Mouse (Mus musculus): ENCODE measurements around the gene Gm17949. TPM values are rescaled to one million over a fixed set of nuclear protein-coding genes. Genes with fewer than 3 reads are reported as not detected.

The Gm17949 gene
- polyA plus RNA-seq, 1 experiment from 2014 or later: 0.18 TPM

DNA sequence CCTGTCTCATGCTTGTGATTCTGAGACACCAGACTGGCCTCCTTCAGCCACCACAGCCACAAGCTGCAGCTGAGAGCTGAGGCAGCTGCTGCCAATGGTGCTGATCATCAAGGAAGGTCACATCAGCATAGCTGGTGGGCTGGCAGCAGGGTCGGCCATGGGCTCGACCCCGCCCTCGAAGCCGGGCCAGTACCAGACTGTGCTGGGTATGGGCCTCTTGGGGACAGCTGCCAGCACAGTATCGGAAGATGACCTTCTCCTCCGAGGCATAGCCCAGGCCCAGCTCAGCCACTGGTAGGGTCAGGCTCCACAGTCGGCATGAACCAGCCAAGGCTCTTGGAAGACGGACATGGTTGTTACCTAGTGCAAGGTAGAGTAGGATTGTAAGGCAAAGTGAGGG, 11.9 kb upstream of the Gm17949 start:
- peaks cover 37% of the 10 kb centered on the region for H3K36me3 ChIP-seq (replicated peaks; ENCODE audit: insufficient read depth, low read length)
- 86% methylated on average over 9 of the region's 9 CpGs for WGBS (ENCODE audit: insufficient replicate concordance)
- no peaks in the 10 kb centered on the region for H3K9me3 ChIP-seq (ENCODE audit: low read length)
- H3K9ac ChIP-seq (replicated peaks): no peak overlapping the region
- no peak overlapping the region for H3K27ac ChIP-seq (ENCODE audit: low read depth)
- TF ChIP-seq CTCF (IDR thresholded peaks at IDR 0.05; ENCODE audit: low read depth): no peak
- TF ChIP-seq EP300 (IDR thresholded peaks at IDR 0.05; ENCODE audit: low read depth): no peak
- DNase-seq (no peak), ATAC-seq (no peak)
- H3K4me2 ChIP-seq (ENCODE audit: low read depth, low read length): no peak overlapping the region
- no peaks in the 10 kb centered on the region for H3K27me3 ChIP-seq (ENCODE audit: insufficient read depth, low read length)
- no peak overlapping the region for H3K4me3 ChIP-seq (ENCODE audit: low read depth, low read length)
- H3K4me1 ChIP-seq (ENCODE audit: insufficient read depth): peaks cover 8% of the 10 kb centered on the region

GRCm38 (mm10) chr17:56999968-57000609, 11.2 kb upstream of the Gm17949 start, which contains the start of gene Pspn:
Pspn (minus strand) TSS chr17:57000018.
- Histone ChIP-seq H3K9me3 (ENCODE audit: low read length) (no peaks in the 10 kb centered on the region), H3K4me1 (ENCODE audit: insufficient read depth) (peaks cover 8% of the 10 kb centered on the region), H3K4me2 (ENCODE audit: low read depth, low read length) (no peak within 1 kb of the TSS), H3K27me3 (ENCODE audit: insufficient read depth, low read length) (no peaks in the 10 kb centered on the region), H3K36me3 (replicated peaks; ENCODE audit: insufficient read depth, low read length) (peaks cover 33% of the 10 kb centered on the region), H3K9ac (replicated peaks) (no peak within 1 kb of the TSS), H3K27ac (ENCODE audit: low read depth) (no peak within 1 kb of the TSS), H3K4me3 (ENCODE audit: low read depth, low read length) (no peak within 1 kb of the TSS)
- ATAC-seq: no peak
- TF ChIP-seq CTCF (IDR thresholded peaks at IDR 0.05; ENCODE audit: low read depth) (no peak), EP300 (IDR thresholded peaks at IDR 0.05; ENCODE audit: low read depth) (no peak)
- 88% methylated on average over 9 of the region's 9 CpGs for WGBS (ENCODE audit: insufficient replicate concordance)
- DNase-seq: no peak

GRCm38 (mm10) chr17:57001228-57001627, 10.0 kb upstream of the Gm17949 start:
- no peak overlapping the region for H3K4me3 ChIP-seq (ENCODE audit: low read depth, low read length)
- WGBS (ENCODE audit: insufficient replicate concordance): 54% methylated on average over 8 of the region's 8 CpGs
- peaks cover 8% of the 10 kb centered on the region for H3K4me1 ChIP-seq (ENCODE audit: insufficient read depth)
- no peaks in the 10 kb centered on the region for H3K9me3 ChIP-seq (ENCODE audit: low read length)
- no peak overlapping the region for H3K9ac ChIP-seq (replicated peaks)
- peaks cover 35% of the 10 kb centered on the region for H3K36me3 ChIP-seq (replicated peaks; ENCODE audit: insufficient read depth, low read length)
- no peak overlapping the region for H3K4me2 ChIP-seq (ENCODE audit: low read depth, low read length)
- H3K27me3 ChIP-seq (ENCODE audit: insufficient read depth, low read length): no peaks in the 10 kb centered on the region
- no peak overlapping the region for H3K27ac ChIP-seq (ENCODE audit: low read depth)
- TF ChIP-seq EP300 (IDR thresholded peaks at IDR 0.05; ENCODE audit: low read depth) (no peak), CTCF (IDR thresholded peaks at IDR 0.05; ENCODE audit: low read depth) (no peak)
- DNase-seq (no peak), ATAC-seq (no peak)

DNA sequence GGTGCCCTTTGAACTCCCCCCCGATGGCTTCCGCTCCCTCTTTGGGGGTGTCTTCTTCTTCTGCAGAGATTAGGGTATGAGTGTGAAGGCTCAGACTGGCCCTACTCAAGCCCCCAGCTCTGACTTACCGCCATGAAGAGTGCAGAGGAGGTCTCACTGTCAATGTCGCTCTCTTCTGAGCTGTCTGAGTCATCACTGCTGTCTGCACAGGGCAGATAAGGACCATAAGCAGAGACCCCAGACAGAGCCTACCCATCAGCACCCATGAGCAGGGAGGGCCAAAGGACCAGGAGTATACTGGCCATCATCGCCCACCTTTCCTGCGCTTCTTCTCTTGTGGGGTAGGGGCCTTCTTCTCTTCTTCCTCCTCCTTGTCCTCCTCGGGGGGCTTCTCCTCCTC, 7.3 kb upstream of the Gm17949 start:
- no peak overlapping the region for H3K9ac ChIP-seq (replicated peaks)
- no peak for DNase-seq
- H3K36me3 ChIP-seq (replicated peaks; ENCODE audit: insufficient read depth, low read length): peaks cover 59% of the 10 kb centered on the region
- H3K9me3 ChIP-seq (ENCODE audit: low read length): no peaks in the 10 kb centered on the region
- H3K4me2 ChIP-seq (ENCODE audit: low read depth, low read length): no peak overlapping the region
- H3K27ac ChIP-seq (ENCODE audit: low read depth): no peak overlapping the region
- no peaks in the 10 kb centered on the region for H3K27me3 ChIP-seq (ENCODE audit: insufficient read depth, low read length)
- H3K4me3 ChIP-seq (ENCODE audit: low read depth, low read length): no peak overlapping the region
- H3K4me1 ChIP-seq (ENCODE audit: insufficient read depth): no peaks in the 10 kb centered on the region
- TF ChIP-seq CTCF (IDR thresholded peaks at IDR 0.05; ENCODE audit: low read depth) (no peak), EP300 (IDR thresholded peaks at IDR 0.05; ENCODE audit: low read depth) (no peak)
- ATAC-seq: peak; percentile 38
- 74% methylated on average over 7 of the region's 7 CpGs for WGBS (ENCODE audit: insufficient replicate concordance)

DNA sequence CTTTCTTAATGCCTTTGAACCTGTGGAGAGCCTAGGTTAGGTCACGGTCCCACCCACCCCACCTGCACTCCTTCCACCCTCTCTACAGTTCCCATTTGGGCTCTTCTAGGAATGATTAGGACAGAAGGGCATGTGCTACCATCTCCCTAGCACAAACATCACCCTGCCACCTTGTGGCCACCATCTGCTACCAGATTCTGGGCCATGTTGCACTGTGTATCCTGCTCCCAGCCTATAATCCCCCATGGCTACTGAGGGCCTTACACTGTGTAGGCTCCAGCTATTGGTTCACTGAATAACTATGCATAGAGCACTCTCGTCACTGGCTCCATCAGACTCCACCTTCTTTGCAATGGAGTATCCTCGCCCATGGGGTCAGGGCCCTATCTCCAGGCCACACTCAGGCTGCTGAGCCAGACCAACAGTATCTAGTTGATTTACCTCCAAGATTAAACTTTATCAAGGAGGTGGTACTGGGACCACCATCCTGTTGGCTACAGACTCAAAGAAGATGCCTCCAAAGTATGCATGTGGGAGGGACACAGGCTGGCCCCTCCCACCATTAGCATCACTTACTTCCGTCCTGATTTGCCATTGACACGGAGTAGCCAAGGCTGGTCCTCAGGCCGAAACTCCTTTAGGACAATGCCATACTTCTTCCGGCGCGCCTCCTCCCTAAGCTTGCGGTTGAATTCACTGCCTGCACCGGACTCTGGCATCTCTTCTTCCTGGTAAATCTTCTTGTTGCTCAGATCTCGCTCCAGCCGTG, 3.9 kb upstream of the Gm17949 start:
- no peak for ATAC-seq
- Histone ChIP-seq H3K27ac (ENCODE audit: low read depth) (no peak overlapping the region), H3K9me3 (ENCODE audit: low read length) (no peaks in the 10 kb centered on the region), H3K36me3 (replicated peaks; ENCODE audit: insufficient read depth, low read length) (peaks cover 62% of the 10 kb centered on the region), H3K4me1 (ENCODE audit: insufficient read depth) (peaks cover 16% of the 10 kb centered on the region), H3K9ac (replicated peaks) (no peak overlapping the region), H3K27me3 (ENCODE audit: insufficient read depth, low read length) (no peaks in the 10 kb centered on the region), H3K4me2 (ENCODE audit: low read depth, low read length) (no peak overlapping the region), H3K4me3 (ENCODE audit: low read depth, low read length) (no peak overlapping the region)
- WGBS (ENCODE audit: insufficient replicate concordance): 87% methylated on average over 13 of the region's 13 CpGs
- peak; percentile 47; the same call in 1 of the 2 replicates for TF ChIP-seq CTCF (IDR thresholded peaks at IDR 0.05; ENCODE audit: low read depth)
- TF ChIP-seq EP300 (IDR thresholded peaks at IDR 0.05; ENCODE audit: low read depth): no peak
- DNase-seq: no peak

GRCm38 (mm10) chr17:57010911-57011235, 396 bp upstream of the Gm17949 start:
- ATAC-seq (peak; percentile 64), DNase-seq (no peak)
- H3K9me3 ChIP-seq (ENCODE audit: low read length): no peaks in the 10 kb centered on the region
- TF ChIP-seq CTCF (IDR thresholded peaks at IDR 0.05; ENCODE audit: low read depth) (no peak), EP300 (IDR thresholded peaks at IDR 0.05; ENCODE audit: low read depth) (no peak)
- 3% methylated on average over 19 of the region's 19 CpGs for WGBS (ENCODE audit: insufficient replicate concordance)
- peak overlapping the region; percentile 68 for H3K4me3 ChIP-seq (ENCODE audit: low read depth, low read length)
- peak overlapping the region; percentile 93 for H3K9ac ChIP-seq (replicated peaks)
- H3K36me3 ChIP-seq (replicated peaks; ENCODE audit: insufficient read depth, low read length): peaks cover 36% of the 10 kb centered on the region
- H3K4me1 ChIP-seq (ENCODE audit: insufficient read depth): peaks cover 19% of the 10 kb centered on the region
- peak overlapping the region; percentile 99 for H3K4me2 ChIP-seq (ENCODE audit: low read depth, low read length)
- no peaks in the 10 kb centered on the region for H3K27me3 ChIP-seq (ENCODE audit: insufficient read depth, low read length)
- peak overlapping the region; percentile 74 for H3K27ac ChIP-seq (ENCODE audit: low read depth)
